Mouse (Mus musculus): ENCODE data around the gene Pcdh7. TPM values are rescaled to one million over a fixed set of nuclear protein-coding genes. Genes with fewer than 3 reads are reported as not detected.

Pcdh7 gene
- total and polyA plus RNA-seq, 2 experiments: 0.32 to 1.5 TPM

GRCm38 (mm10) chr5:57931738-57932137 lies 214.0 kb downstream of the Pcdh7 start:
- WGBS: 88% methylated on average over 5 of the region's 5 CpGs
- TF ChIP-seq CTCF (IDR thresholded peaks at IDR 0.05; ENCODE audit: low read depth, low read length): no peak
- TF ChIP-seq POLR2A (IDR thresholded peaks at IDR 0.05; ENCODE audit: extremely low read depth, insufficient read depth, low read length): no peak

GRCm38 (mm10) chr5:57934666-57935065 lies 216.9 kb downstream of the Pcdh7 start:
- Histone ChIP-seq H3K79me2 (ENCODE audit: control insufficient read depth, insufficient read depth, low read length) (no peaks in the 10 kb centered on the region), H3K4me1 (ENCODE audit: control insufficient read depth, insufficient read depth, low read length) (no peaks in the 10 kb centered on the region), H3K4me3 (ENCODE audit: insufficient read depth, low read depth, low read length) (no peak overlapping the region), H3K9ac (ENCODE audit: low read depth, low read length) (no peak overlapping the region), H3K27ac (replicated peaks; ENCODE audit: insufficient read depth, low read depth, low read length) (no peak overlapping the region), H3K27me3 (ENCODE audit: control insufficient read depth, insufficient read depth, low read length) (no peaks in the 10 kb centered on the region), H3K36me3 (ENCODE audit: control insufficient read depth, insufficient read depth, low read length) (no peaks in the 10 kb centered on the region)
- WGBS: 87% methylated on average over 2 of the region's 2 CpGs
- no peak for DNase-seq (ENCODE audit: extremely low read depth, low read depth, low spot score)
- TF ChIP-seq POLR2A (IDR thresholded peaks at IDR 0.05; ENCODE audit: extremely low read depth, insufficient read depth, low read length): no peak
- no peak for TF ChIP-seq CTCF (IDR thresholded peaks at IDR 0.05; ENCODE audit: low read depth, low read length)

More at GRCm38 (mm10) chr5:57931738-57932137, 214.0 kb downstream of the Pcdh7 start:
- Histone ChIP-seq H3K27ac (replicated peaks; ENCODE audit: insufficient read depth, low read depth, low read length) (no peak overlapping the region), H3K27me3 (ENCODE audit: control insufficient read depth, insufficient read depth, low read length) (no peaks in the 10 kb centered on the region), H3K4me3 (ENCODE audit: insufficient read depth, low read depth, low read length) (no peak overlapping the region), H3K79me2 (ENCODE audit: control insufficient read depth, insufficient read depth, low read length) (no peaks in the 10 kb centered on the region), H3K4me1 (ENCODE audit: control insufficient read depth, insufficient read depth, low read length) (no peaks in the 10 kb centered on the region), H3K9ac (ENCODE audit: low read depth, low read length) (no peak overlapping the region), H3K36me3 (ENCODE audit: control insufficient read depth, insufficient read depth, low read length) (no peaks in the 10 kb centered on the region)
- no peak for DNase-seq (ENCODE audit: extremely low read depth, low read depth, low spot score)

- Histone ChIP-seq H3K4me3 (ENCODE audit: insufficient read depth, low read depth, low read length) (no peak overlapping the region), H3K27ac (replicated peaks; ENCODE audit: insufficient read depth, low read depth, low read length) (no peak overlapping the region), H3K79me2 (ENCODE audit: control insufficient read depth, insufficient read depth, low read length) (no peaks in the 10 kb centered on the region), H3K9ac (ENCODE audit: low read depth, low read length) (no peak overlapping the region), H3K27me3 (ENCODE audit: control insufficient read depth, insufficient read depth, low read length) (no peaks in the 10 kb centered on the region), H3K36me3 (ENCODE audit: control insufficient read depth, insufficient read depth, low read length) (no peaks in the 10 kb centered on the region), H3K4me1 (ENCODE audit: control insufficient read depth, insufficient read depth, low read length) (no peaks in the 10 kb centered on the region)
- no peak for TF ChIP-seq POLR2A (IDR thresholded peaks at IDR 0.05; ENCODE audit: extremely low read depth, insufficient read depth, low read length)
- TF ChIP-seq CTCF (IDR thresholded peaks at IDR 0.05; ENCODE audit: low read depth, low read length): no peak
- no peak for DNase-seq (ENCODE audit: extremely low read depth, low read depth, low spot score)
- WGBS: 66% methylated on average over 3 of the region's 3 CpGs
Measured at GRCm38 (mm10) chr5:57940457-57940856, 222.7 kb downstream of the Pcdh7 start.

GRCm38 (mm10) chr5:57943176-57943575 lies 225.4 kb downstream of the Pcdh7 start:
- Histone ChIP-seq H3K27ac (replicated peaks; ENCODE audit: insufficient read depth, low read depth, low read length) (no peak overlapping the region), H3K36me3 (ENCODE audit: control insufficient read depth, insufficient read depth, low read length) (no peaks in the 10 kb centered on the region), H3K27me3 (ENCODE audit: control insufficient read depth, insufficient read depth, low read length) (no peaks in the 10 kb centered on the region), H3K79me2 (ENCODE audit: control insufficient read depth, insufficient read depth, low read length) (no peaks in the 10 kb centered on the region), H3K4me3 (ENCODE audit: insufficient read depth, low read depth, low read length) (no peak overlapping the region), H3K9ac (ENCODE audit: low read depth, low read length) (no peak overlapping the region), H3K4me1 (ENCODE audit: control insufficient read depth, insufficient read depth, low read length) (no peaks in the 10 kb centered on the region)
- WGBS: 80% methylated on average over 2 of the region's 2 CpGs
- DNase-seq (ENCODE audit: extremely low read depth, low read depth, low spot score): no peak
- TF ChIP-seq CTCF (IDR thresholded peaks at IDR 0.05; ENCODE audit: low read depth, low read length) (no peak), POLR2A (IDR thresholded peaks at IDR 0.05; ENCODE audit: extremely low read depth, insufficient read depth, low read length) (no peak)

- H3K27ac ChIP-seq (replicated peaks; ENCODE audit: insufficient read depth, low read depth, low read length): no peak overlapping the region
- H3K9ac ChIP-seq (ENCODE audit: low read depth, low read length): no peak overlapping the region
- no peaks in the 10 kb centered on the region for H3K79me2 ChIP-seq (ENCODE audit: control insufficient read depth, insufficient read depth, low read length)
- no peaks in the 10 kb centered on the region for H3K4me1 ChIP-seq (ENCODE audit: control insufficient read depth, insufficient read depth, low read length)
- no peaks in the 10 kb centered on the region for H3K36me3 ChIP-seq (ENCODE audit: control insufficient read depth, insufficient read depth, low read length)
- WGBS: 94% methylated on average over 2 of the region's 2 CpGs
- H3K4me3 ChIP-seq (ENCODE audit: insufficient read depth, low read depth, low read length): no peak overlapping the region
- no peaks in the 10 kb centered on the region for H3K27me3 ChIP-seq (ENCODE audit: control insufficient read depth, insufficient read depth, low read length)
- TF ChIP-seq CTCF (IDR thresholded peaks at IDR 0.05; ENCODE audit: low read depth, low read length) (no peak), POLR2A (IDR thresholded peaks at IDR 0.05; ENCODE audit: extremely low read depth, insufficient read depth, low read length) (no peak)
- DNase-seq (ENCODE audit: extremely low read depth, low read depth, low spot score): no peak
Measured at GRCm38 (mm10) chr5:57943611-57944010, 225.8 kb downstream of the Pcdh7 start.

GRCm38 (mm10) chr5:57945419-57945818 lies 227.7 kb downstream of the Pcdh7 start:
- no peak for DNase-seq (ENCODE audit: extremely low read depth, low read depth, low spot score)
- no peak overlapping the region for H3K27ac ChIP-seq (replicated peaks; ENCODE audit: insufficient read depth, low read depth, low read length)
- no peak overlapping the region for H3K9ac ChIP-seq (ENCODE audit: low read depth, low read length)
- no peaks in the 10 kb centered on the region for H3K79me2 ChIP-seq (ENCODE audit: control insufficient read depth, insufficient read depth, low read length)
- TF ChIP-seq CTCF (IDR thresholded peaks at IDR 0.05; ENCODE audit: low read depth, low read length) (no peak), POLR2A (IDR thresholded peaks at IDR 0.05; ENCODE audit: extremely low read depth, insufficient read depth, low read length) (no peak)
- no peaks in the 10 kb centered on the region for H3K27me3 ChIP-seq (ENCODE audit: control insufficient read depth, insufficient read depth, low read length)
- 82% methylated on average over 3 of the region's 3 CpGs for WGBS
- no peak overlapping the region for H3K4me3 ChIP-seq (ENCODE audit: insufficient read depth, low read depth, low read length)
- H3K36me3 ChIP-seq (ENCODE audit: control insufficient read depth, insufficient read depth, low read length): no peaks in the 10 kb centered on the region
- no peaks in the 10 kb centered on the region for H3K4me1 ChIP-seq (ENCODE audit: control insufficient read depth, insufficient read depth, low read length)

All from liver, adult 2 months (tissue).